Mouse (Mus musculus) thymus, postnatal 4 days (tissue): ENCODE results near the gene Tfap2a.
A peak's percentile ranks its signal among the peaks of the same experiment; 100 is the strongest.

Experiments used
- DNase-seq: peaks from one replicate; pipeline ENCODE4 v3.0.0; 2021

Gene Tfap2a

GRCm38 (mm10) chr13:40733542-40734151 is 4.5 kb downstream of the Tfap2a start:
- DNase-seq, result no peak

GRCm38 (mm10) chr13:40732816-40733541 is 5.2 kb downstream of the Tfap2a start:
- DNase-seq, result no peak

DNA sequence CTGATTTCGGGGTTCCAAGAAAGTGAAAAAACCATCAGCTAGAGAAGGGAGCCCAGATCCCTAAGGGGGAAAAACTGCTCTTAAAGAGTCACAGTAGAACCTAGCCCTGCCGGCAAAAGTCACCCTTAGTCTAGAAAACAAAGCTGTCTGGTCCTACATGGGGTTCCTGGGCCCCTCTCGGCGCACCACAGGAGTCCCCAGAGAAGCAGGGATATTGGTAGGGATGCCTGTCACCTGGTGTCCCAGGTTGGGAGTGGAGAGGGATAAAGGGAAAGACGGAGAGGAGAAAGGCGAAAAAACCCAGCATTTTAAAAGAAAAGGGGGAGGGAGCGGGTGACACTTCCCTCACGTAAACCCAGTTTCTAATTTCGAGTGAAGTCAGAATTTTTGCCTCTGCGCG is 6.1 kb downstream of the Tfap2a start:
- DNase-seq, result no peak

DNA sequence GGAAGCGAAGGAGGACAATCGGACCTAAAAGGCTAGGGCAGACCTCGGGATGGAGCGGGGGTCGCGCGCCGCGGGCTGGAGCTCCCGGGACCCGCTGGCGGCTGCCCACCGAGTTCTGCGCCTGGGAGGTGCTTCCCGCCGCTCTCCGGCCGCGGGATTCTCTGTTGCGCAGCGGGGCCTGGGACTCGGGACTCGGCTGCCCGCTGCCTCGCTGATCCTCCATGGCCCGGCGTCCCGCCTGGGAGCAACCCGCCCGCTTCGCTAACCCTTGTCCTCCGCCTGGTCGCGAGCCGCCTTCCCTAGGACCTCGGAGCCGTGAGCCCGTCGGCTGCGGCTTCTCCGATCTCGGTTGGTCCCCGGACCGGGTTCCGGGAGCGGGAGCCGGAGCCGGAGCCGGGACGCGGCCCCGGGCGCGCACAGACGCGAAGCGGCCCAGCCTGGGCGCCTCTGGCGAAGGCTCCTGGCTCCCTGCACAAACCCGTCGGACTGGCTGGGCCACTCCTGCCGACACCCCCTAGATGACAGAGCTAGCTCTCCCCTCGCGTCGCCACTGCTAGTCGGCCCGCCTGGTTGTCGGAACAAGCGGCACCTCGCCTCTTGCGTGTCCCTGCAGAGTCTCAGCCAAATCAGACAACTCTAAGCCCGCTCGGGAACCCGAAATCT is 6.9 kb downstream of the Tfap2a start:
- peak; percentile 47 for DNase-seq

- DNase-seq, result peak; percentile 59
Measured at GRCm38 (mm10) chr13:40730651-40731178, 7.5 kb downstream of the Tfap2a start.

- DNase-seq, result peak; percentile 44
Measured at GRCm38 (mm10) chr13:40729592-40730431, 8.4 kb downstream of the Tfap2a start.

DNA sequence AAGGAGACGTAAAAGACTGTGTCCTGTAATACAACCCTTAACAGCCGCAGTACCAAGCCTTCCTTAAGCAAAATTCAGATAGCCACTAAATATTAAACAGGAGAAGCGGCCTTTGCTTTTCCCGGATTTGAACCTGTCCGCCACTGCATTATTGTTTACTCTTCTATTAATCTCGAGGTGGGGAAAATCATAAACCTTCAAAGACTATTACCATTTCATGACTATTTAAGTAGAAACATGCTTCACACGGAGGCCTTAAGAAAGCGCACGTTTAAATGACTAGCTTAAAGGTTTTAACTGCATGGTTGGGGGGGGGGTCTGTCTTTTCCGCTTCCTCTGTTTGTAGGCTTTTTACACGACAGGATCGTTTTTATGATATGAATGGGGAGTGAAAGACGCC is 9.1 kb downstream of the Tfap2a start:
- DNase-seq, result no peak

DNA sequence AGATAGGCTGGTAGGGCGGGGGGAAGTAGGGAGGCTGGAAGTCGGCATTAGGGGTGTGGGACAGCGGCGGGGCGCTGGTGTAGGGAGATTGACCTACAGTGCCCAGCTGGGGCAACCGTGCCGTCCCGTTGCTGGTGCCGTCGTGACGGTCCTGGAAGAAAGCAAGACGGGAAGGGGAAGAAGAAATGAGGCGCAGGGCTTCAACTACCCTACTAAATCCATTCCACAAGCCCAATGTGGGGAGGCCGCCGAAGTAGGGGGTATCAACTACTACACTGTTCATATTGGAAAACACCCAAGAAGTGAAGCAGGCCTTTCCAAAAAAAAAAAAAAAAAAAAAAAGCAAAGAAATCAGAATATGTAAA is 9.6 kb downstream of the Tfap2a start:
- DNase-seq, result no peak

DNA sequence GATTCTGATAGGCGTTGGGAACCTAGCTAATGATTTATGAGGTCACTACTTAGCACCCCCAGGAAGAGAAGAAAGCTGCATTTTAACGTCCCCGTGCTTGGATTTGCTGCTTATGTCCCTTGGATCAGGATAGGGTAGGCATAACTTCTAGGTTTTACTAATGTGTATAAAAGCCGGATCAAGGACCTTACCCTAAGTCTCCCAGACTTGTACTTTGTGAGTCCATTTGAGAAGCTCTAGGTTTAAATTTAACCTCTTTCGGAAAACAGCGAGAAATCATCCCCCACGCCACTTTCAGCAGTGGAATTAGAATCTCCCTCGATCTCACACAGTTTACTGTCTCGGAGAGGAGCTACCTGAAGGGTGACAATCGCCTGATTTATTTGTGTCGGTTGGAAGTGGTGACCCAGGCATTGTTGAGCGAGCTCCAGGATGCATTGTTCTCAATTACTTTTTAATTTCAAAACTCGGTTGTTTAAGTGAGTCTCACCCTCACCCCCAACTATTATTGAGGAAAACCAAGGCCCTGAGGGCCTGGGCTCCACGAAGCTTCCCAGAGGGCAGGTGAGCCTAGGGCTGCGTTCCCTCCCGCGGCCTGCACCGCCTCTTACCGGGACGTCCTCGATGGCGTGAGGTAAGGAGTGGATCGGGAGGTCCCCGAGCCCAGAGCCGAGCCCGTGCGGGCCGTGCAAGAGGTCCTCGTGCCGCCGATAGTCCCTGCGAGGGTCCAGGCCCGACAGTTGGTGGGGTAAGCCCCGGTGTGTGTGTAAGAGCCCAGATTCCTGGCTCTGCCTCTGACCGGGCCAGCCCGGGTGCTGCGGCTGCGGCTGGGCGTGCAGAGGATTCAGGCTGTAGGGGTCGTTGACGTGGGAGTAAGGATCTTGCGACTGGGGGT is 10.2 kb downstream of the Tfap2a start:
- no peak for DNase-seq

DNA sequence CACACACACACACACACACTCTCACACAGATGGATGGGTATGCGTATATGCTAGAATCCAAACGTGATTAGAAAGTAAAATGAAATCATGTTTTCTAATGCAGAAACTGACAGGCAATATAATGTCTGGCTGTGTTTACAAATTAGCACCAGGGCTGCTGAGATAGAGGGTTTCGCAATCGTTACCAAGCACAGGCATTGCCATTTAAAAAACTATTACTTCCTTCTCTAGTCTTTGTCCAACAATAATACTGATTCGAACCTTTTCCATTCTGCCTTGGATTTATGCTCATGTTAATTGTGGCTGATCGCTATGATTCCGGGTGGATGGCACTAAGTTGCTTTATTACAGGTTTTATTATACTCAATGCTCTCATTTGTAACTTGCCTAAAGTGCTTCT is 12.3 kb downstream of the Tfap2a start:
- DNase-seq, result no peak

- no peak for DNase-seq
Measured at GRCm38 (mm10) chr13:40723598-40723920, 14.6 kb downstream of the Tfap2a start.

DNA sequence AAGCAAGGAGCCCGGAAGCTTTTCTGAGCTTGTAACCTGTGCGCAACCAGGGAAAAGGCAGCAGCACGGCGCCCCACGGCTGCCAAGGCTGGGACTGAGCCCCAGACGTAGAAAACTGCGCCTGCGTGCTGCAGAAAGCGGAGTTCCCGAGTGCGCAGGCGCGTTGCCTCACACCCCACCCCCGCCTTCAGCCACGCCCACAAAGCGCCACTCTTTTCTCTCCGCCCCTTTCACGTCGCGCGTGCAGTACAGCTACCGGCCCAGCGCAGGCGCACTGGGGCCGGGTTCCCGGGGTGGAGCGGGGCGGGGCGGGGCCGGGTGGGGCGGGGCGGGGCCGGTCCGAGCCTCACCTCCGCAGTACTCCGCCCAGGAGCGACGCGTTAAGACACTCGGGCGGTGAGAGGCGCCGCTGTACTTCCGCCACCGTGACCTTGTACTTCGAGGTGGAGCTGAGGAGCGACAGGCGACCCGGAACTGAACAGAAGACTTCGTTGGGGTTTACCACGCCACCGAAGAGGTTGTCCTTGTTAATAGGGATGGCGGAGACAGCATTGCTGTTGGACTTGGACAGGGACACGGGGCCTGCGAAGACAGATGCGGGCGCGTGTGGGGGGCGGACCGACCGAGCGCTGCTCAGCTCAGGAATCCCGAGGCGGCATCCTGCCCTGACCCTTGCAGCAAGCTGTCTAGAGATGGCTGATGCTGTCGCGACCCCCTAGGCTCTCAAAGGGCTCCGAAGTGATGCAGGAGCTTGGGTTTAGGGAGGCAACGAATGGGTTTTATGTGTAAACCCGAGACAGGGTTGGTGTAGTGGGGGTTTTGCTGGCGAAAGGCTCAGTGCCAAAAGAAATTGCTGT is 15.2 kb downstream of the Tfap2a start:
- DNase-seq, result peak; percentile 98

- DNase-seq, result no peak
Measured at GRCm38 (mm10) chr13:40719741-40720082, 18.5 kb downstream of the Tfap2a start.

DNA sequence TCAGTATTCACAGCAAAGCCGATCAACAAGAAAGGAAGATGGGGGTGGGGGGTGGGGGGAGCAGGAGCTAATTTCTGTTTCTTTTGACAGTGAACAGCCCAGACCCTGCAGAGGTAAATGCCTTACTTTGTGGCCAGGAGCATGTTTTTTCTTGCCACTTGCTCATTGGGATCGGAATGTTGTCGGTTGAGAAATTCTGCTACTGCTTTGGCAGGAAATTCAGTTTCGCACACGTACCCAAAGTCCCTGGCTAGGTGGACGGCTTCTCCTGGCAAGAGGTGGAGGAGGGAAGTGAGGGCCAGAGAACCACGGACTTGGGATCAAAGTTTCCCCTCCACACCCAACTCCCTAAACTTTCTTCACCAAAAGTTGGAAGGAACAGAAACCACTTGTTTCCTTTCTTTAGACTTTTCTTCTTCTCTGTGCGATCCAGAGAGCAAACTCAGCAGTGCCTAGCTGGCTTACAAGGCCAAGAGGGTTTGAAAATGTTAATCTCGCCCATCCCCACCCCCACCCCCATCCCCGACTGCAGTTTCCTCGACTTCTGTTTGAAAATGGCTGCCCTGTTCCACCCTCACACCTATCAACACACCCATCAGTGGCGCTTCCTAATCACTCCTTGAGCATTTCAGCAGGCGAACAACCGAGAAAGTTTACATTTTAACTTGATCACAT is 19.0 kb downstream of the Tfap2a start:
- no peak for DNase-seq

- peak; percentile 71 for DNase-seq
Measured at GRCm38 (mm10) chr13:40716771-40717716, 21.1 kb downstream of the Tfap2a start.

- DNase-seq, result no peak
Measured at GRCm38 (mm10) chr13:40714531-40714930, 23.6 kb downstream of the Tfap2a start.

DNA sequence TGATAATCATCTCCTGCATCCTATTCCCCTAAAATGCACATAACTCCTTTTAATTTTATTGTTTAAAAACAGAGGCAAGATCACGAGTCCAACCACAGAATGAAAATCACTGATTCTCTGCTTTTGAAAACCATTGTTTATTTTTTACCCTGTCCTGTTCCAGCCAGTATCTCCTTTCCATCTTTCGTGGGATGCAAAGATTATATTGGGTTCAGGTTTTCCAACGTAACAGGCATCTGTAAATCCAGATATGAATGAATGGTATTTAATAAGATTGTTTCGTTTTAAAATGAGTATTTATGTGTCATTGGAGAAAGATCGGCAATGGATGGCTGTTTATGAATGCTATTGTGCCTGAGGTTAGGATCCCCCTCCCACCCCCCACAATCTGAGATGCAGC is 24.5 kb downstream of the Tfap2a start:
- DNase-seq, result no peak

DNA sequence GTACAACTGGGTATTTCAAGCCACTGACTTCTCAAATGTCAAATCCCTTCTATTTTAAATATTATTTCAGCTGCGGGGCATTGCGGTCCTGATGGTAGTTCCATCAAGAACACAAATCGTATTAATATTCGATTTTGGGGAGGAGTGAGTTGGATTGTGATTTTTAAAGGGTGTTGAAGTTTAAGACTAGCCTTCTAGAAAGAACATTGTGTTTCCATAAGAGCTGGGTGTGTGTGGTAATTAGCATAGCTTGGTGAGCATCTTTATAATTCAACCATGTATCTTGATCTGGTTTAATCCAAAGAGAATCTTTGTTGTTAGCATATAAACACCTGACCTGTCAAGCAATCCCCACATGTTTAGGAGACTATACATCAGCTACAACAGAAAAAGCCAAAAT is 24.9 kb downstream of the Tfap2a start:
- no peak for DNase-seq

DNA sequence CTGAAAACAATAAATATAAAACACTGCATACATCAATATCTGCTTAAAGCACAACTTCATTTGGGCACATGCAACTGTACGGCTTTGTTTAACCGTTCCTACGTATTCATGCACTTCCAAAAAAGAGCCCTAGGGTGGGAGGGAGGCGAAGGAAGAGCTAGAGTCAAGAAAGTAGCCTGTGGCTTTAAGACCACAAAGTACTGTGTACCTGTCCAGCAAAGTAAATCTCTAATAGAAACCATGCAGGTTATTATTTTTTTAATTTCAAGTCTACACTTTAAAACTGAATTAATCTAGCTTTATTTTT is 25.7 kb downstream of the Tfap2a start:
- DNase-seq, result no peak
